Mouse (Mus musculus) embryo, embryonic 9.5 days (tissue): ENCODE measurements at regions not wholly inside any gene's neighbourhood (a gene's known extent, or its start where the extent isn't known, plus 50 kb on each side); places are given as distances from the start of the nearest gene placed in this dataset.

Experiments
- DNase-seq: peaks from one replicate; pipeline ENCODE4 v3.0.0-alpha.2; 2017; ENCODE audit errors: extremely low spot score

DNA sequence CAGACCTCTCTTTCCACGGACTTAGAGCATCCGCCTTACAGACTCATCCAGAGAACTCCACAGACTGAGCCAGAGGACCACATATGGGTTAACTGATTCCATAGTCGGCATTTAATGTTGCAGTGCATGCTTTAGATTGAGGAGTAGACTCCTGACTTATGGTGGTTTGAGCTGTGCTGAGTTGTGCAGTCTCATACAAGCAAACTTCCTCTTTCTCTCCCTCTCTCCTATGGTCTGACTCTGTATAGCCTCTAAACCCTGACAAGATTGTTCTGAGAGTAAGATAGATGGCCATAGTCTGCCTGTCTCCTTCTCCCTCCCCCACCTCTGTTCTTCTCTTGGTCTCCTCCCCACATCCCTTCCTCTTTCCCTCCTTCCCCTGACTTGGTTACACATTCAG lies 616.0 kb downstream of the Ryr2 start:
- no peak for DNase-seq

DNA sequence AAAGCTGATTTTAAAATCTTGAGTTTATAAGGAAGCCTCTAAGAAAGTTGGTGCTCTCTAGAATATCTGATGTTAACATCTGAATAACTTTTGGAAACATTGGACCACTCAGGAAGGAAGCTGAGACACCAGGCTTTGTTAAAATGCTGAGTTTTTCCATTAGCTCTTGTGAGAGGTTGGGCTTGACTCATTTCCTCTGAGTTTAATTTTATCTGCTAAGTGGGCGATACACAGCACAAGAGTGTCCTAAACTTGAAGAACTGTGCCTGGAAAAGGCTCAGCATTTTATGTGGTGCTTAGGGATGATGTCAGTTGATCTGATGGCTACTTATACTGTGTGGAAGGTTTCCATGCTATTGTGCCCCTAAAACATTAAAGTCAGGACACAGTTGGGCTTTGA lies 623.6 kb downstream of the Ryr2 start:
- no peak for DNase-seq

DNA sequence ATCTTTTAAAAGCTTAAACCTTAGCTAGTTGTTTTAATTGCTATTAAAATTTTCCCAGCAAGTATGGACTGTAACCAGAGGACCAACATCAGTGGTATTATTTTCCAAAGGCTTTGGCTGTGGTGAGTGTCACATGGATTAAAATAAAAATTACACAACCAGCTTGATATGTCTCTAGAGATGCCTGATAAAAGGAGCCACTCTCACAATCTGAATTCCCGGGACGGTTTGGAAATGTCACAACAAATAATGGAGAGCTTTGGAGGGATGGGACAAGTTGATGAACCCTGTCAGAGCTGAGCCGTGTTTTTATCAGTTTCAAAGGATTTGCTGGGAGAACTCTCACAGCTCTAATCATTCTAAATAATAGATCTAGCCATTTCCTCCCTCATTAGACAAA lies 624.0 kb downstream of the Ryr2 start:
- no peak for DNase-seq

DNA sequence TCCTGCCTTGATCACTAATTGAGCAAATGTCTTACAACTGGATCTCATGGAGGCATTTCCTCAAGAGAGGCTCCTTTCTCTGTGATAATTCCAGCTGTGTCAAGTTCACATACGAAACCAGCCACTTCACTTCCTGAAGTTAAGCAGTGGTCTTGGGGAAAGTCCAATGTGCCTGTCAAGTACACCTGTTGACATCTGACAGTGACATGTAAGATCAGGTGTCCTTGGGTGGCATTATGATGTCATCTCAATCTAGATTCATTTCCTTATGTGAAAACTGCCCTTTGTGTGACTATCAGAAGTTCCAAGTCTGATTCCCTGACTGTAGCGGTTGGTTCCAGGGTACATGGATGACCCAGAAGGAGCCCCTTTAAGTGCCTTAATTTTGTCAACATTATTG lies 646.5 kb downstream of the Ryr2 start:
- no peak for DNase-seq

DNA sequence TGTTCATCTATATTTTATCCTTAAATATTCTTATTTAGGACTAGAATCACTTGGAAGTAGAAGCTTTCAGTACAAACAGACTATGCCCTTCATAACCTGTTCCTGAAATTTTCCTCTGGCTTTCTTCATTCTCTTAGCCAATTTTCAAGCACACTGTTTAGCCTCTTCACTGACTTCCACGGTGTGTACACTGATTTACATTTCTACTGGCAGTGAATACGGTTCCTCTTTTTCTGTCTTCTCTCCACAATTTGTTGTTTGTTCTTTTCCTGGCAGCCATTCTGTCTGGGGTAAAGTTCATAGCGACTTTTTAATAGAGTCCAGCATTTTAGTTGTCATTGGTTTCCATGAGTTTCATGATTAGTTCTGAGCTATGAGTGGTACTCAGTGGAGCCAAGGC lies 651.6 kb downstream of the Ryr2 start:
- DNase-seq = no peak

DNA sequence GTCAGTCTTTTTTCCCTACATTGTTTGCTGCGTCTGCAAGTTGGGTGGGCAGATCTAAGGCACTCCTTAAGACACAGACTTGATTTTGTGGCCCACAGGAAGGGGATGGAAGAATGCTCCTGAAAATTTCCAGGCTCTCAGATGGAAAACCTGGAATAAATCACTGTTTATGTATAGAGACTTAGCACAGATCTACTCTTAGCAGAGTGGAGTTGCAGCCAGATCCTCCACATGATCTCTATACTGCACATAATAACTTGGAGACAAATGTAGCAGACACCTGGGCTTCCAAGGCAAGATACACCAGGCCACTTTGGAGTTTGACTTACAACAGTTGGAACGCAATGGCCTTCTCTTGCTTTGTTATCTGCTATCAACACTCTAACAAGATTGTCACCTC lies 654.3 kb downstream of the Ryr2 start:
- no peak for DNase-seq

DNA sequence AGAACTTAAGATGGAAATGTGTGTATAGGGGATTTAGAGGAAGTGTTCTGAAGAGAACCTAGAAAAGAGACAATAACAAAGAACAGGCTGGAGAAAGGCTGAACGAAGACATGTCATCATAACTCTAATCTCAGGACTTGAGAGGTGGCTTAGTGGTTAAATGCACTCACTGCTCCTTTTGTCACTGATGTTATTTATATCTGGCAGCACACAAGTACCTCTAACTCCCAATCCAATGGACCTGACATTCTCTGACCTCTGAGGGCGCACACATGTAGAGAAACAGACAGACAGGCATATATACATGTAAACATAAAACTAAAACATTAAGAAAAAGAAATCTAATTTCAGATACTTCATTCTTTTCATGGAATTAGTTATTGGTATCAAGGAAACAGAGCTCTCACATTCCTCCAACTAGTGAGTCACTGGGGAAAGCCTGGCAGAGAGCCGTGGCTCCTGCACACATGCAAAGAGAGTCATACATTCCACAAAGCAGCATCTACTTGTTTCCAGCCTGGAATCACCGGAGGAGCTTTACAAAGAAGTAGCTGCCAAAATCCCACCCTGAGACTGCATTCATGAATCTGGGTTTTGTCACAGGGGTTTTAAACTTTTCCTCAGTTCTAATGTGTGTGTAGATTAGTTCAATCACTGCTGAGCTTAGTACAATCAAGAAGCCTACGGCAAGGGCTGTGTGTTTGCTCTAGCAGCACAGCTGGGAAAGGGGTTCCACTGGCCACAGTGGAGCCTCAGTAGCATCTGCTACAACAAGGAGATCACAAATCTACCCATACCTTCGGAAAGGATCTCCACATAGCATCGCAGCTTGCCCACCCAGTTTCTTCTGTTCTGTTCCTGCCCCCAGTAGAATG lies 674.0 kb downstream of the Ryr2 start:
- DNase-seq = no peak

DNA sequence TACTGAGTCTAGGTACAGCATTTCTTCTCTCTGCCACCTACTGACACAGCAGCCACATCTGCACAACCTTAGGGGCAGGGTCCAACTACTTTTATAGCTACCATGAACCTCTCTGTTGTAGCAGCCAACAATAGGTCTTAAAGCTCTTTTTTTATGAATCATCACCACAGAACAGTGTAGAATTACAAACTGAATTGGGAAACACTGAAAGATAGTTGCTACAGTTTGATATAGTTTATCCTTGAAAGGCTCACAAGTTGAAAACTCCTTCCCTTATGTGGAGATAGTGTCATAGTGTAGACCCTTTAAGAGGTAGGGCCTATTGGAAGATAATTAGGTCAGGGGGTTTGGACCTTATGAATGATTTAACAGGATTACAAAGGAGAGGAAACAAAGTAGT lies 679.9 kb downstream of the Ryr2 start:
- no peak for DNase-seq

DNA sequence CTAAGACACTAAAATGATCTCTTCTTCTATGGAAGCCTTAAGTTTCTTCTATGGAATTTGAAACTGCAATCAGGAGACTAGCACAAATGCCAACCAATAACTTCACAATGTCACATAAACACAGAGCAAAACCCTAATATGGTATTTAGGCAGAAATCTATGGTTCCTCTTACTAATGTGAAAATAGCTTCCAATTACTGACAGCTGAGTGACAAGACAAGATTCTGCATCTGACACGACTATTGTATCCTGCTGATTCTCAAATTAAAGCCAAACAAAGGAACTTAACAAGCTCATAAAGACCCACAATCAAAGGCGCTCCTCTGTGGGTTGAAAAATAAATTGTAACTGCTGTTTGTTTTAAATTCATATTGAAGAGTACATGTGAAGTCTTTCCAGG lies 714.7 kb downstream of the Ryr2 start:
- no peak for DNase-seq

DNA sequence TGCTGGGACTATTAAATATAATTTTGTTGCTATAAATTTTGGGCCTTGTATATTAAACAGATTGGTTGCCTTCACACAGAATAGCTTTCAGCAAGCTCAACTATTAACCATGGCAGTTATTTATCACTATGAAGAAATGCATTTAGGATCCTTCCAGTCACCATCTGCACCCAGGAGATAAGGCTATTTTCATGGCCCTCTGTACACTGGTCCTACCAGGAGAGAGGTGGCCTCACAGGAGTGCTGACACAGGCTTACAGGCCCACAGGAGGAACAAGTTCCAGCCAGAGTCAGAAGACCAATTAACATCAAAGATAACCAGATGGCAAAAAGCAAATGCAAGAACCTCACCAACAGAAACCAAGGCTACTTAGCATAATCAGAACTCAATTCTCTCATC lies 731.3 kb downstream of the Ryr2 start:
- DNase-seq = no peak

DNA sequence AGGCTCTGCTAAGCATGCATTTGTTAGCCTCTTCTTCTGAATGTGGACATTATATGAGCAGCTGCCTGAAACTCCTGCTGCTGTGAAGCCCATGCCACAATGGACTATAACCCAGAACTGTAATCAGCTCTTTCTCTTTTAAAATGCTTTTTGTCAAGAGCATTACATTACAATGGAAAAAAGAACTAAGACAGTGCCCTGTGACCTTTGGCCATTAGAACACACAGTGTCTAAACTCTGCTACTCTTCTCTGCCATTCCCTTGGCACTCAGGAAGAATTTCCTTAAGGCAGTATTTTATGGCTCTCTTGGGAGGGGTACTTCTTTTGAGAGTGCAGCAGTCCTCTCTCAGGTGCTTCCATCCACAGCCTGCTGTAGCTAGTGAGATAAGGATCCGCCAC lies 737.3 kb downstream of the Ryr2 start:
- DNase-seq = no peak

DNA sequence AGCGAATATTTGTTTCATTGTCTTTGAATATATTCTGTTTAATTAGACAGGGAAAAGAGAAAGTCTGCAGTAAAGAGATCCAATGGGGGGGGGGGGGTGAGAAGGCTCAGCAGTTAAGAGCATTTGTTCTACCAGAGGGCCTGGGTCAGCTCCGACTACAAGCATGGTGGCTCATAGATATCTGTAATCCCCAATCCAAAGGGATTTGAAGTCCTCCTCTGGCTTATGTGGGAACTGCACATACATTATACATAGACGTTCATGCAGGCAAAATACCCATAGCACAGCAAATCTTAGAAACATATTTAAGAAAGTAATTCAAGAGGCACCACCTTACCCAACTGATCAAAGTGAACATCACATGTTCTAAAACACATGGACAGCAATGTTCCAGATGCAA lies 743.9 kb downstream of the Ryr2 start:
- DNase-seq = no peak

DNA sequence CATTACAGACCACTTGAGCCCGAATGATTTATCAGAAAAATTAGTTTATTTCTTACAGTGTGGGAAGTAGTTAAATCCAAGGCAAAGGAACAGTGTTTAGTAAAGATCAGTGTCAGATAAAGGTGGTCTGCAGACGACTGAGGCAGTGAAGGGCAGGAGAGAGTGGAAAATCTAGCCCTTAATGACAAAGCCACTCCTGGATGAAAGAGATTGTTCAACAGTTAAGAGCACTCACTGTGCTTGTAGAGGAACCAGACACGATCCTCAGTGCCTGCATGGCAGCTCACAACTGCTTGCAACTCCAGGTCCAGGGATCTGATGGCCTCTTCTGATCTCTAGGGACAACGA lies 758.3 kb downstream of the Ryr2 start:
- no peak for DNase-seq

DNA sequence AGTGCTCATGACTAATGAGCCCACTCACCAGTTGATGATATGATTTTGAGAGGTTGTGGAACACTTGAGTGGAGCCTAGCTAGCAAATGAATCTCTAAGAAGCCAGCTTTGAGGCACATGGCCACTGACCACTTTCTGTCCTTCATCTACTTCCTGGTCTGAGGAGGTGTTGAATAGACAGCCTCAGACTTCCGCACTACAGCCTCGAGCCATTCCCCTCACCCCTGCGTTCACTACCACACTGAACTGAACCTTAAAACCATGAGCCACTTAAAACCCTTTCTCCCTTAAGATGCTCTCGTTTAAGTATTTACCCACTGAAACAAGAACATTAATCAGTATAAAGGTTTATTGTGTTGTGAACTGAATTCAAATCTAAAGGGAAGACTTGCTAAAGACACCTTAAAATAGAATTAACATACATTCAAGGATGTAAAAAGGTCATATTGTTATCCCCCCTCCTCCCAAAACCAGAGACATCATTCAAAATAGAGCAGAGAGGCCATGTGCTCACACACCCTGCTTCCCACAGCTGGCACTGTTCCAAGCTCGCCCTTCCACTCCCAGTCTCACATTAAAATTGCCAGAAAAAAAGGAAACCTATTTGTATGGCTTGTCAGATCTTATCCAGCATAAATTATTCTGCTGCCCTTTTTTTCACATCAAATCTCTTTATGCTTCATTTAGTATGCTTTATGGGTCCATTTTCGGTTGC lies 758.8 kb downstream of the Ryr2 start:
- DNase-seq = no peak

DNA sequence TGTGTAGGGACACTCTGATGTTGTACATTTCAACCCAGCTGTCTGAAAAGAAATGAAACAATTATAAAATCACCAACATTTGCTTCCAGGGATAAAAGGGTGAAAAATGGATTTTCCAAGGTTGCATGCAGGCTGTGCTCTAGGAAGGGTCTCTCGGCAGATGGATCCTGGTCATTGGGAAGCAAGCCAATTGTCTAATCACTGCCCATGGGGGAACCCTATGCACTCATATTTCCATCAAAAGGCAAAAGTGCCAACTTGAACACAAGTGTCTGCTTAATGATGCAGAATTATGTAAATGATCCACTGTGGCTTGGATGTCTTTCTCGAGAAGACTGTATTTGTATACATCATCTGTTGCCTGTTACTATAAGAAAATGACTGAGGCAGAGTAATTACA lies 762.2 kb downstream of the Ryr2 start:
- no peak for DNase-seq

DNA sequence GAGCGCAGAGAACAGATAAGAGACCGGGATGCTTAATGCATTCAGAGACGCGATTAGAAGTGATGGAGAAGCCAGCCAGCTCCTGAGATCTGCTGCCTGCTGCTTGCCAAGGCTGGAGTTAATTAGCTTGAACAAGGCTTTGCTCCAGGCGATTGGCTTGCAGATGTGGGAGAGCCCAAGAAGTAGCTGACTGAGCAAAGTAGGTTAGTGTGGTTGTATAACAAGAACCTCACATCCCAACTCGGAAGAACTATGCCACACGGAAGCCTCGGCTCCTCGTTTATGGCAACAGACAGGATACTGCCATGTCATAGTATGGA lies 768.5 kb downstream of the Ryr2 start:
- DNase-seq = no peak

DNA sequence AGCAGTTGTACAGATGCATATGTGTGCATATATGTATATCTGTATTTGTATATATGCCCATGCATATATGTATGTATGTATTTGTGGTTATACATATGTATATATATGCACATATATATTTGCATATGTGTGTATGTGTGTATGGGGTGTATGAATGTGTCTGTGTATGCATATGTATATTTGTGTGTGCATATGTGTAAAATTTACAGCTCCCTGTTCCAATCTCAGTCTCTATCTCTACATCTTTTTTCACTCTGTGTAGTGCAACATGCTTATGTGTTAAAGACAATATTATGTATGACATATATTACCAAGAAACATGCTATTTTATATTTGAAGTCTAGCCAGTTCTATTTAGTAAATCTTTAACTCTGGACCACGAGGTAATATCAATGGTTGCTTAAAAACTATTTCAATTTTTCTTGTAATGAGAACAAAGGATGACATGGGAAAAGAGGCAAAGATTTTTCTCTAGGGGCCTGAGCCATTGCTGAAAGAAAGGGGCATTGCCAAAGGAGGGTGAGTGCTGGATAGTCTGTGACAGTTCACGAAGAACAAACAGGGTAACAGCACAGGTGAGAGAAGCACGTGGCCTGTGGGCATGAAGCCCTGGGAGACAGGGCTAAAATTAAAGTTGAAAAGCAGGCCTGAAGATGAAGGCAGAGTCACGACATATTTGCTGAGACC lies 769.0 kb downstream of the Ryr2 start:
- no peak for DNase-seq

DNA sequence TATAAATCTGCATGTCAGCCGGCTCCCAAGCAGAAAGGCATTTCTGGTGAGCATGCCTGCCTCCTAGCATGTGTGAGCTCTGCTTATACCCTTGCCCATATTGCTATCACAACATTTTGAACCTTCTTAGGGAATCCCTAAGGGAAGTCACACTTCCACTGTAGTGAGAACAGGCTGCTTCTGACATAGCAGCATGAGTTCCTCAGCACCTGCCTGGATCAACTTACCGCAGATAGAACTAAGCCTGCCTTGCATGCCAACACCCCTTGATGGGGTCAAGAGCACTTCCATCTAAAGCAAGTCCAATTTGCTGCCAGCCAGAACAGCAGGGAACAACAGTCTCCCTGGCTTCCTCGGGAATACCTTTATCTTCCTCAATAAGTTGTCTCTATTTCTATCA lies 769.8 kb downstream of the Ryr2 start:
- no peak for DNase-seq

DNA sequence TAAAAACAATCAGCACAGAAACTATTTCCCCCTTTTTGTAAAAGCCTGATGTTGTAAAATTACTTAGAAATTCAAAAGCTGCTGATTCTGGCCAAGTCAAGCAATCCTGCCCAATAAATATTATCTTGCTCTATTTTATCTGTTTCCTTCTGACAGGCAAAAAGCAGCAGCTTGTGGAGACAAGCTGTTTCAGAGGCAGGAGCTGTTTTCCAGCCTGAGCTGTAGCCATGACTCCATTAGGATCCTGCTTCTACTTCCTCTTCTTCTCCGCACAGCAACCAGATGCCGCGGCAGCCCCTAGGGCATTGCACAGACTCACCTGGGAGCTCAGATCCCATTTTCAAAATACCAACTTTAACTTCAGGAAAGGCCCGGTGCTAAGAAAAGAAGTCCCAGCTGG lies 774.8 kb downstream of the Ryr2 start:
- no peak for DNase-seq

DNA sequence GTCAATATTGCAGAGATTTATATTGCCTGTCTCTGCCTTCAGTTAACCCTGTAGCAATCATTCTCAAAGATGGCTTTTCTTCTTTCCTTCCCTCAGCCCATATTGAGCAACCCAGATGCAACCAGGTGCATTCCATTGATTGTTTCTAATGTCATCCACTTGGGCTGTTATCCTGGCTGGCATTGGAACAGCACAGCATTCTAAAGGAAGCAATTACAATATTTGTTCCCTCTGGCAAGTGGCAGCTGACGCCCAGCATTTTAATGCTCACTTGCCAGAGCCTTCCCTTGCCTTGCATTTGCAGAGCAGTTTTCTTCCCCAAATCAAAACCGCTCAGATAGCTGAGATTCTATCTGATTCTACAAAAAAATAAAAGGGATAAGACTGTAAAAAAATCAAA lies 798.0 kb downstream of the Ryr2 start:
- no peak for DNase-seq

DNA sequence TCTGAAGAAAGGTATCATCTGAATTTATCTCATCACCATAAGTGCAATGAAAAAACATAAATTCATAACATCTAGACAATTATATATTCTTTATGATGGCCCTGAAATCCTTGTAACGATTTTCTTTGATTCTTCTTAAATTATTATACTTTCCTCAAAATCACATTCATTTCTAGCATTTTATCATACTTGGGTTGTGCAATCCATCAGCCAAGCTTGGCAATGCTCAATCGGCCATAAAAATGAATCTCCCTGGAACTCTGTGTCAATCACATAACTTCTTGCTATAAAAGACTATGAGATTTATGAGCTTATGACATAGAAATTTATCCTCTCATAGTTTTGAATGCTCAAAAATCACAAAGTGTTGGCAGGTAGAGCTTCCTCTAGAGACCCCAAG lies 811.3 kb downstream of the Ryr2 start:
- no peak for DNase-seq

DNA sequence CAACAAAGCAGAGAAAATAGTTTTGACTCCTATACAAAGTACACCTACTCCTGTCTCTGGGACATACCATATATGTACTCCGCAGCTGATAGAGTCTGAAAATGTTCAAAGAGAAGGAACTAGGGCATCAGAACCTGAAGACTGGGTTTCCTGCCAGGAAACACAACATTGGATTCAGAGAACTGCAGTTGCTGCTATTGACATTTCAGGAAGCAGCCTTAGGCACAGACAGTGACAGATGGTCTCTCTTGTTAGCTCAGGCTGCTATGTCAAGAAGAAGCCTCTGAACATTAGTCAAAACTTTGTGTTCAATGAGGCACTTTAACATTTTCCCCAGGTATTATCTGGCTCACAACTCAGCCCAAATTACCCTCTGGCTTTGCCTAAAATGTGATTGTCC lies 812.1 kb downstream of the Ryr2 start:
- no peak for DNase-seq

DNA sequence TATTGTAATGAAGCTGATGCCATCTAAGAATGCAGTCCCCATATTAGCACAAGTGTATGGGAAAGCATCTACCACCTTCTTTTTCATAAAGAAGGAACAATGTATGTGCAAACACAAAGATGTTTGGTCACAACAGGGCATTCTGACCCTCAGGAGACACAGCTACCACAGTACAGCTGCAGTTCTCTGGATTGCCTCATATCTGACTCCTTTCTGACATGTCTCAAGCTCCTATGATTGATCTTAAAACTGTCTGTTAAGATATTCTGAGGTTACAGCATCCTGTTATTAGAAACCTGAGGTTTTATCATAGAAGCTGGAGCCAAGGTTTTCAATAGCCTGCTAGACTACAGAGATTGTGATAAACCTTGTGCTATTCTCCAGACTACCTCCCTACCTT lies 813.0 kb downstream of the Ryr2 start:
- DNase-seq = no peak
